Mouse (Mus musculus) midbrain, embryonic 15.5 days (tissue): ENCODE data around the gene Wnt9b. TPM values are rescaled to one million over a fixed set of nuclear protein-coding genes. Genes with fewer than 3 reads are reported as not detected.
"Not testable (repeated sequence)": the region's sequence is repeated elsewhere in the genome, so short reads cannot be mapped to it uniquely, and the experiment has no call there.

Experiments
- ATAC-seq: fragments of 200-750 bp; cut with Nextera tagmentation; replicated peaks from 2 replicates; pipeline ENCODE4 v1.8.0; 2017; ENCODE audit warnings: moderate TSS enrichment
- H3K27ac ChIP-seq: fragments of 300-500 bp; sonication (generic); 2 replicates; pipeline ENCODE4 v1.5.1; 2015; ENCODE audit warnings: mild to moderate bottlenecking, inconsistent platforms
- H3K27me3 ChIP-seq: fragments of 300-500 bp; sonication (generic); replicated peaks from 2 replicates; pipeline ENCODE4 v1.6.1; 2015; ENCODE audit warnings: inconsistent platforms
- H3K36me3 ChIP-seq: fragments of 300-500 bp; sonication (generic); replicated peaks from 2 replicates; pipeline ENCODE4 v1.6.1; 2015; ENCODE audit warnings: inconsistent platforms
- H3K4me1 ChIP-seq: fragments of 300-500 bp; sonication (generic); 2 replicates; pipeline ENCODE4 v1.6.1; 2015; ENCODE audit warnings: inconsistent platforms
- H3K4me2 ChIP-seq: fragments of 300-500 bp; sonication (generic); 2 replicates; pipeline ENCODE4 v1.6.1; 2015; ENCODE audit warnings: inconsistent platforms, mild to moderate bottlenecking, moderate library complexity
- H3K4me3 ChIP-seq: fragments of 300-500 bp; sonication (generic); 2 replicates; pipeline ENCODE4 v1.5.1; 2015; ENCODE audit warnings: mild to moderate bottlenecking, inconsistent platforms
- H3K9ac ChIP-seq: fragments of 300-500 bp; sonication (generic); 2 replicates; pipeline ENCODE4 v1.6.1; 2015; ENCODE audit warnings: mild to moderate bottlenecking, inconsistent platforms
- H3K9me3 ChIP-seq: fragments of 300-500 bp; sonication (generic); 2 replicates; pipeline ENCODE4 v1.6.1; 2016; ENCODE audit warnings: inconsistent platforms
- WGBS: fragments of 180-500 bp; shearing (Covaris S2); methylation state at CpG from one replicate; pipeline ENCODE4 v1.1.7; 2015; ENCODE audit warnings: mixed read lengths; 5-methylcytosine and 5-hydroxymethylcytosine counted together
- polyA plus RNA-seq: library from polyadenylated mRNA; unstranded; fragments of >200 nt; fragmentation: Nextera tagmentation; extraction: Ambion mirVana; gene quantifications from 2 replicates; pipeline ENCODE4 v1.2.1, GENCODE M21; 2015

Gene Wnt9b
- polyA plus RNA-seq, 1 experiment from 2014 or later: 1.3 TPM

DNA sequence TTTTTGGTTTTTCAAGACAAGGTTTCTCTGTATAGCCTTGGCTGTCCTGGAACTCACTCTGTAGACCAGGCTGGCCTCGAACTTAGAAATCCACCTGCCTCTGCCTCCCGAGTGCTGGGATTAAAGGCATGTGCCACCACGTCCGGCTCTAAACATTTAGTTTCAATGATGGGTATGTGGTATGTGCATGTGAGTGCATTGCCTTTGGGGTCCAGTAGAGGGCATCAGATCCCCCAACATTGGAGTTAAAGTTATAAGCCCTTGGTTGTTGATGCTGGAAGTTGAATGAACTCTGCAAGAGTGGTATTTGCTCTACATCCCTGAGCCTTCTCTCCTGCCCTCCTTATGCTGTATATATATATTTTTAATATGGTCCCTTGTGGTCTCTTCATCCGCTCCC lies 11.3 kb upstream of the Wnt9b start:
- H3K4me1 ChIP-seq: peaks cover 14% of the 10 kb centered on the region
- H3K27ac ChIP-seq, ATAC-seq, H3K9me3 ChIP-seq, H3K9ac ChIP-seq, H3K36me3 ChIP-seq, H3K27me3 ChIP-seq, H3K4me3 ChIP-seq, H3K4me2 ChIP-seq: not testable (repeated sequence)
- WGBS: 90% methylated on average over 5 of the region's 5 CpGs

- H3K9me3 ChIP-seq: no peaks in the 10 kb centered on the region
- H3K36me3 ChIP-seq: no peaks in the 10 kb centered on the region
- ATAC-seq: no peak
- H3K4me2 ChIP-seq: no peak overlapping the region
- H3K4me3 ChIP-seq: no peak overlapping the region
- H3K9ac ChIP-seq: no peak overlapping the region
- no peaks in the 10 kb centered on the region; the same call in 1 of the 2 replicates for H3K27me3 ChIP-seq
- peaks cover 6% of the 10 kb centered on the region; the same call in 1 of the 2 replicates for H3K4me1 ChIP-seq
- 65% methylated on average over 7 of the region's 7 CpGs for WGBS
- no peak overlapping the region for H3K27ac ChIP-seq
Measured at GRCm38 (mm10) chr11:103760101-103760500, 10.5 kb upstream of the Wnt9b start.

DNA sequence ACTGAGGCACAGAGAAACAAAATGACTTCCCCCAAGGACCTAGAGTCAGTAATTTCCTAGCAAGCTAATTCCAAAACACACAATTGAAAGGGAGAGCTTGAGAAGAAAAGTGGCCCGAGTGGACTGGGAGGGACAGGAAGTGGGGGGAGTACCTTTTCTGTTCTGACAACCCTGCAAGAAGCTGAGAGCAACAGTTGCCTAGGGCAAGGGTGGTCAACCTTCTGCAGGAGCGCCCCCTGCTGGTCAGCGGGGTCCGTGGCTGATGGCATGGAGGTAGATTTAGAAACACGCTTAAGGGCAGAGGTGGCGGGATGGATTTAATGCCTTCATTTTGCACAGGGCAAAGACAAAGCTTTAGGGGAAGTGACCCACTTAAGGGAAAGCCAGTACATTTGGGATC lies 9.1 kb upstream of the Wnt9b start:
- H3K4me2 ChIP-seq: no peak overlapping the region
- no peaks in the 10 kb centered on the region for H3K36me3 ChIP-seq
- WGBS: 9% methylated on average over 6 of the region's 6 CpGs
- H3K27me3 ChIP-seq: no peaks in the 10 kb centered on the region; the same call in 1 of the 2 replicates
- no peak overlapping the region for H3K27ac ChIP-seq
- H3K9ac ChIP-seq: no peak overlapping the region
- no peaks in the 10 kb centered on the region for H3K9me3 ChIP-seq
- H3K4me1 ChIP-seq: no peaks in the 10 kb centered on the region; the same call in 1 of the 2 replicates
- ATAC-seq: no peak
- H3K4me3 ChIP-seq: no peak overlapping the region

DNA sequence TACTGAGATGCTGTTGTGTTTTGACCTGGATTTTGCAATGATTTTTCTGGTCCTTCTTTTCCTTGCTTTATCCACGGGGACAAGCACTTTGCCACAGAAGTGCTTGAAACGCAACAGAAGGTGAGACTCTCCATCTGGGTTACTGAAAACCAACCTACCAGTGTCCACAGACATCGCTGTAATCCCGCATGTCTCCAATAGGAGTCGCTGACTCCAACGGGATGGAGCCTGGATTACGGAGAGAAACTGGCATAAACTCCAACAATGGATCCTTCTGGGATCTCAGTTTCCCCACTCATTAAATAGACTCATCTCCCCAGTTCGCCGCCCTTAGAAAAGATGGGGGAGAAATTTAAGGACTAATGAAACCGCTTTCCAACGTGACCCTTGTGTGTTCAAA lies 8.4 kb upstream of the Wnt9b start:
- WGBS: 49% methylated on average over 11 of the region's 11 CpGs

DNA sequence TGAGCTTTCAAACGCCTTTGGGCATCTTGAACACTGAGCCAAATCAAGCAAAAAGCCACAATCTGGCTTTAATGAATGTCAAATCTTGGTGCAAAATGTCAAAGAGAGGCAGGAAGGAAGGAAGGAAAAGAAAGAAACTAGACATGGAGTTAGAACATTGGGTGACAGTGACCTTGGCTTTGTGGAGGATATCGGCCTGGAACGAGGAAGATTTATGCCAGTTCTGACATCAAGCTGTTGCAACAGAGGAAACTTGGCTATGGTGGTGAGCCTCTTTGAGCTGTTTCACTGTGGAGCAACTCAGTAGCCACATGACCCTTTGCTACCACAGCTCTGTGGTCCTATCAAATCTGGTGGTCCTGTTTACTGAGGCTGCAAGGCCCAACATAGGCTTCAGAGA lies 991 bp upstream of the Wnt9b start:
- Histone ChIP-seq H3K4me1 (peaks cover 15% of the 10 kb centered on the region), H3K9ac (no peak overlapping the region), H3K27me3 (peaks cover 51% of the 10 kb centered on the region), H3K9me3 (no peaks in the 10 kb centered on the region), H3K4me2 (0 out of 2 replicates have a peak overlapping the region, but pooled peaks have one; percentile 92), H3K4me3 (no peak overlapping the region), H3K36me3 (no peaks in the 10 kb centered on the region), H3K27ac (no peak overlapping the region)
- WGBS: 60% methylated on average over 3 of the region's 3 CpGs
- no peak for ATAC-seq

More for the DNA sequence above, 8.4 kb upstream of the Wnt9b start:
- H3K4me2 ChIP-seq: no peak overlapping the region
- no peak overlapping the region for H3K9ac ChIP-seq
- H3K9me3 ChIP-seq: no peaks in the 10 kb centered on the region
- H3K4me1 ChIP-seq: no peaks in the 10 kb centered on the region; the same call in 1 of the 2 replicates
- no peak overlapping the region for H3K4me3 ChIP-seq
- no peaks in the 10 kb centered on the region for H3K36me3 ChIP-seq
- ATAC-seq: no peak
- H3K27ac ChIP-seq: no peak overlapping the region
- H3K27me3 ChIP-seq: no peaks in the 10 kb centered on the region; the same call in 1 of the 2 replicates

- Histone ChIP-seq H3K27me3 (no peaks in the 10 kb centered on the region), H3K9me3 (no peaks in the 10 kb centered on the region), H3K4me1 (no peaks in the 10 kb centered on the region), H3K4me2 (no peak overlapping the region), H3K36me3 (no peaks in the 10 kb centered on the region), H3K27ac (no peak overlapping the region), H3K4me3 (no peak overlapping the region), H3K9ac (no peak overlapping the region)
- no peak for ATAC-seq
- WGBS: 81% methylated on average over 19 of the region's 19 CpGs
Measured at GRCm38 (mm10) chr11:103735046-103735781, 14.4 kb downstream of the Wnt9b start.

DNA sequence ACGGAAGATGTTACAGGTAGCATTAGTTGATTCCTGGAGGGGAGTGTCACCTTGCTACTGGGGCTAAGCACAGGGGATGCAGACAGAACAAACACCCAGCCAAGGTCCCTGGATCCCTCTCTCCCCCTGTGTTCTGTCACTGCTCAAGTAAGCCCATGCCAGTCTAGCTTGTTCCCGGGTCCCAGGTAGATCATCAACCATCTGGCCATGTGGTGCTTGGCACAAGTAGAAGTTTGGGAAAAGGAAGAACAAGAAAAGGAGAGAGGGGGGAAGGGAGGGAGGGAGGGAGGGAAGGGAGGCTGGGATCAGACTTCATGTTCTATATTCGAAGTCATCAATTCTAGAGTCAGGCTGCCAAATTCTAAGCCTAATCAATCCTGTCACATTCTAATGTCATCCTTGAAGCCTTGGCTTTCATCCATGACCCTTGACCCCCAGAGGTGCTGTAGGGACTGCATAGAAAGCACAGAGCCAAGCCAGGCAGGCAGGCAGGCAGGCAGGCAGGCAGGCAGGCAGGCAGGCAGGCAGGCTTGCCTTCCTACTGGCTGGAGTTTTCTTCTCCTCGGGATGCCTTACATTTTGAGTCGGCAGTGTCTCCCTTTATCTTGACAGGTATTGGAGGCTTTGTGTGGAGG lies 15.1 kb downstream of the Wnt9b start:
- no peak overlapping the region for H3K4me2 ChIP-seq
- no peak for ATAC-seq
- no peak overlapping the region for H3K27ac ChIP-seq
- no peaks in the 10 kb centered on the region for H3K4me1 ChIP-seq
- H3K36me3 ChIP-seq: no peaks in the 10 kb centered on the region
- no peaks in the 10 kb centered on the region for H3K9me3 ChIP-seq
- no peaks in the 10 kb centered on the region for H3K27me3 ChIP-seq
- WGBS: 78% methylated on average over 5 of the region's 5 CpGs
- no peak overlapping the region for H3K9ac ChIP-seq
- no peak overlapping the region for H3K4me3 ChIP-seq

- no peak overlapping the region for H3K27ac ChIP-seq
- ATAC-seq: no peak
- no peaks in the 10 kb centered on the region for H3K36me3 ChIP-seq
- no peak overlapping the region for H3K9ac ChIP-seq
- no peaks in the 10 kb centered on the region for H3K27me3 ChIP-seq
- no peaks in the 10 kb centered on the region for H3K9me3 ChIP-seq
- no peak overlapping the region for H3K4me3 ChIP-seq
- WGBS: 93% methylated on average over 2 of the region's 2 CpGs
- H3K4me1 ChIP-seq: 0 out of 2 replicates have a peak, but pooled peaks cover 2% of the 10 kb centered on the region
- H3K4me2 ChIP-seq: no peak overlapping the region
Measured at GRCm38 (mm10) chr11:103733961-103734360, 15.7 kb downstream of the Wnt9b start.

DNA sequence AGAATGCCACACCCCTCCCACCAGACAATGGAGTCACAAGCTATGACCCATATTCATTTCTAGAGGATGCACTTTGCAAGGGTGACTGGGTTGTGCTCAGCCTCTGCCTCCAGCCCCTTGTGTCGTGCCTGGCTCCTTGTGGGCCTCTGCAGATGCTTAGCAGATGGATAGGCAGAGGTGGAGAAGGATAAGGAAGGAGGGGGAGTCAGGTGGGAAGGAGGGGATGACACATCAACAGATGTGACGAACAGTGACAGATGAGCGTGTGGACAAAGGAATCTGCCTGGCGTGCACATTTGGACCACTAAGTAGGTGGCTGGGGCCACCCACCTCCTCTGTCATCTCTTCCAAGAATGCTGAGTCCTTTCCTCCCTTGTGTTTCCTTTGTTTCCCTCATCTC lies 16.6 kb downstream of the Wnt9b start:
- no peak for ATAC-seq
- Histone ChIP-seq H3K27ac (no peak overlapping the region), H3K4me2 (no peak overlapping the region), H3K4me1 (0 out of 2 replicates have a peak, but pooled peaks cover 3% of the 10 kb centered on the region), H3K9ac (no peak overlapping the region), H3K36me3 (no peaks in the 10 kb centered on the region), H3K9me3 (no peaks in the 10 kb centered on the region), H3K27me3 (no peaks in the 10 kb centered on the region), H3K4me3 (no peak overlapping the region)
- whole genome bisulfite sequencing: 78% methylated on average over 4 of the region's 4 CpGs

GRCm38 (mm10) chr11:103732306-103732705 lies 17.3 kb downstream of the Wnt9b start:
- Histone ChIP-seq H3K27ac (no peak overlapping the region), H3K4me3 (no peak overlapping the region), H3K4me1 (0 out of 2 replicates have a peak, but pooled peaks cover 3% of the 10 kb centered on the region), H3K4me2 (no peak overlapping the region), H3K36me3 (no peaks in the 10 kb centered on the region), H3K9me3 (no peaks in the 10 kb centered on the region), H3K9ac (no peak overlapping the region), H3K27me3 (no peaks in the 10 kb centered on the region)
- ATAC-seq: no peak
- 86% methylated on average over 7 of the region's 7 CpGs for WGBS

- Histone ChIP-seq H3K4me1 (0 out of 2 replicates have a peak, but pooled peaks cover 3% of the 10 kb centered on the region), H3K4me3 (no peak overlapping the region), H3K9me3 (no peaks in the 10 kb centered on the region), H3K4me2 (no peak overlapping the region), H3K9ac (no peak overlapping the region), H3K27ac (no peak overlapping the region), H3K36me3 (no peaks in the 10 kb centered on the region), H3K27me3 (no peaks in the 10 kb centered on the region)
- 82% methylated on average over 9 of the region's 9 CpGs for WGBS
- ATAC-seq: no peak
Measured at GRCm38 (mm10) chr11:103731594-103731993, 18.0 kb downstream of the Wnt9b start.

GRCm38 (mm10) chr11:103729282-103729985 lies 20.2 kb downstream of the Wnt9b start:
- ATAC-seq: no peak
- H3K4me3 ChIP-seq: no peak overlapping the region
- no peak overlapping the region for H3K27ac ChIP-seq
- 0 out of 2 replicates have a peak, but pooled peaks cover 3% of the 10 kb centered on the region for H3K4me1 ChIP-seq
- H3K27me3 ChIP-seq: no peaks in the 10 kb centered on the region
- no peaks in the 10 kb centered on the region for H3K9me3 ChIP-seq
- H3K4me2 ChIP-seq: no peak overlapping the region
- H3K36me3 ChIP-seq: no peaks in the 10 kb centered on the region
- WGBS: 73% methylated on average over 9 of the region's 9 CpGs
- H3K9ac ChIP-seq: no peak overlapping the region
